Mouse (Mus musculus) olfactory bulb, adult 2 months (tissue): ENCODE measurements around the gene Csnk1d.

ENCODE experiments used
- CTCF ChIP-seq: fragments of 200-500 bp; IDR thresholded peaks from 2 replicates; pipeline ENCODE4 v1.5.1; 2012; ENCODE audit warnings: low read depth, mild to moderate bottlenecking, low read length, moderate library complexity; ENCODE audit not compliant: insufficient read depth
- POLR2A ChIP-seq: fragments of 200-500 bp; IDR thresholded peaks from 2 replicates; pipeline ENCODE4 v1.6.1; 2012; ENCODE audit warnings: mild to moderate bottlenecking, low read depth, low read length, moderate library complexity; ENCODE audit not compliant: insufficient read depth

GRCm38 (mm10) chr11:120931479-120931878 lies 59.7 kb downstream of the Csnk1d start:
- TF ChIP-seq POLR2A (no peak), CTCF (no peak)
